Comparison of ENCODE assay signal across 8 mouse cellular contexts in genomic region chr2:150608872-150609560, GRCm38 (mm10). TPM values are rescaled to one million over a fixed set of nuclear protein-coding genes. Genes with fewer than 3 reads are reported as not detected.
DNase-seq lines count a peak whose midpoint lies in the region; ATAC-seq and TF ChIP-seq lines count a peak whose summit lies in the region.

No protein-coding gene starts in this region.

- ATAC-seq in G1E (ENCODE audit: extremely low read depth, insufficient number of reproducible peaks, low FRiP score, poor library complexity, severe bottlenecking) = peak; percentile 35; the same call in 1 of the 2 replicates
- ATAC-seq in erythroblast, adult 5-6 weeks (replicated peaks; ENCODE audit: low FRiP score, poor library complexity, severe bottlenecking) = peak; percentile 65
- ATAC-seq in liver, postnatal 0 days = peak; percentile 28
- ATAC-seq in neural tube, embryonic 13.5 days (ENCODE audit: low read depth) = peak; percentile 60

- H3K27ac ChIP-seq in liver, postnatal 0 days (ENCODE audit: low read depth) = peak overlapping the region; percentile 79
- peak overlapping the region; percentile 34 for H3K27ac ChIP-seq in neural tube, embryonic 13.5 days (replicated peaks)

- peak; percentile 27 for DNase-seq in G1E (ENCODE audit: low spot score)
- DNase-seq in brain, embryonic 14.5 days (ENCODE audit: low read depth) = peak; percentile 94
- peak; percentile 72 for DNase-seq in heart, postnatal 4 days
- DNase-seq in layer of hippocampus, adult 18-20 months (ENCODE audit: low spot score in 2 of 2) = peak; percentile 52 to 89
- peak; percentile 64 for DNase-seq in liver, postnatal 0 days
- DNase-seq in thymus, postnatal 10 days (ENCODE audit: low spot score in 2 of 2) = peak; percentile 14 to 64

- 1% methylated on average over 10 of the region's 10 CpGs for WGBS in liver, postnatal 0 days (ENCODE audit: insufficient replicate concordance)
- 3% methylated on average over 10 of the region's 10 CpGs for WGBS in neural tube, embryonic 13.5 days

- peaks cover 14% of the 10 kb centered on the region for H3K36me3 ChIP-seq in G1E (replicated peaks)
- no peaks in the 10 kb centered on the region for H3K36me3 ChIP-seq in liver, postnatal 0 days (replicated peaks; ENCODE audit: insufficient read depth, low read length)
- H3K36me3 ChIP-seq in neural tube, embryonic 13.5 days = no peaks in the 10 kb centered on the region

- TF ChIP-seq EP300 in liver, postnatal 0 days (IDR thresholded peaks at IDR 0.05; ENCODE audit: low read depth) = no peak

- no peaks in the 10 kb centered on the region for H3K9me3 ChIP-seq in G1E (replicated peaks)
- H3K9me3 ChIP-seq in liver, postnatal 0 days (ENCODE audit: low read length) = no peaks in the 10 kb centered on the region
- H3K9me3 ChIP-seq in neural tube, embryonic 13.5 days = no peaks in the 10 kb centered on the region

- peak overlapping the region; percentile 98 for H3K4me2 ChIP-seq in liver, postnatal 0 days (ENCODE audit: low read depth, low read length)
- peak overlapping the region; percentile 90 for H3K4me2 ChIP-seq in neural tube, embryonic 13.5 days

- peak overlapping the region; percentile 88 for H3K9ac ChIP-seq in liver, postnatal 0 days (replicated peaks)
- peak overlapping the region; percentile 48 for H3K9ac ChIP-seq in neural tube, embryonic 13.5 days

- no peaks in the 10 kb centered on the region for H3K27me3 ChIP-seq in G1E (ENCODE audit: insufficient read depth, low read length)
- H3K27me3 ChIP-seq in liver, postnatal 0 days (ENCODE audit: insufficient read depth, low read length) = no peaks in the 10 kb centered on the region
- H3K27me3 ChIP-seq in neural tube, embryonic 13.5 days = no peaks in the 10 kb centered on the region

- peak overlapping the region; percentile 98 for H3K4me3 ChIP-seq in G1E (ENCODE audit: low read depth, low read length)
- peak overlapping the region; percentile 94 for H3K4me3 ChIP-seq in liver, postnatal 0 days (ENCODE audit: low read depth, low read length)
- H3K4me3 ChIP-seq in neural tube, embryonic 13.5 days = peak overlapping the region; percentile 82

- H3K4me1 ChIP-seq in G1E (ENCODE audit: insufficient read depth, low read depth, low read length) = peaks cover 40% of the 10 kb centered on the region
- H3K4me1 ChIP-seq in liver, postnatal 0 days (ENCODE audit: insufficient read depth) = peaks cover 12% of the 10 kb centered on the region
- peaks cover 20% of the 10 kb centered on the region for H3K4me1 ChIP-seq in neural tube, embryonic 13.5 days (replicated peaks)

- TF ChIP-seq POLR2A in brain, embryonic 14.5 days (IDR thresholded peaks at IDR 0.05; ENCODE audit: borderline replicate concordance, extremely low read depth, insufficient read depth, insufficient read length, poor library complexity, severe bottlenecking) = no peak

- peak; percentile 69 for TF ChIP-seq CTCF in G1E (IDR thresholded peaks at IDR 0.05; ENCODE audit: low read depth, low read length)
- TF ChIP-seq CTCF in brain, embryonic 14.5 days (IDR thresholded peaks at IDR 0.05; ENCODE audit: borderline replicate concordance, extremely low read depth, insufficient read depth, insufficient read length) = peak; percentile 72; the same call in 1 of the 2 replicates
- TF ChIP-seq CTCF in liver, postnatal 0 days (IDR thresholded peaks at IDR 0.05; ENCODE audit: low read depth) = peak; percentile 94

RNA-seq across cellular contexts. Expression of gene Apmap, which starts 0.6 kb away (rescaled TPM):
- total RNA-seq in G1E (2014; fragmentation: Nextera tagmentation) (15.1 and 17.0 TPM in 2 replicates), G1E (2017) (31.5 and 32.3 TPM in 2 replicates)
- polyA plus RNA-seq in G1E (2012) = 37.7 and 55.2 TPM in 2 replicates
- 44.0 and 48.2 TPM in 2 replicates for polyA plus RNA-seq in brain, embryonic 14.5 days (2012; rRNA removed)
- 3.6 and 15.9 TPM in 2 replicates for total RNA-seq in erythroblast, adult 5-6 weeks (2015; ENCODE audit: low replicate concordance)
- 14.1 and 20.7 TPM in 2 replicates for total RNA-seq in erythroblast, adult 5-6 weeks (2017; ENCODE audit: low replicate concordance)
- total RNA-seq in heart, postnatal 4 days (2021) = 10 to 100 TPM; 33.5 to 37.6 TPM
- 10 to 100 TPM; 52.6 to 53.3 TPM for total RNA-seq in layer of hippocampus, adult 18-20 months (2021)
- polyA plus RNA-seq in liver, postnatal 0 days (2015; fragmentation: Nextera tagmentation; extraction: Ambion mirVana) = 38.4 and 46.0 TPM in 2 replicates
- polyA plus RNA-seq in neural tube, embryonic 13.5 days (2015; fragmentation: Nextera tagmentation; extraction: Ambion mirVana) = 44.5 and 46.2 TPM in 2 replicates

RNA-seq across cellular contexts. Expression of gene Cst7, which starts 38.8 kb away (rescaled TPM):
- not detected in 2 replicates for total RNA-seq in G1E (2014; fragmentation: Nextera tagmentation)
- 14.2 and 18.2 TPM in 2 replicates for total RNA-seq in G1E (2017)
- polyA plus RNA-seq in G1E (2012) = 0.22 and 0.24 TPM in 2 replicates
- 0.16 TPM in 1 of 2 replicates, not detected in the other for polyA plus RNA-seq in brain, embryonic 14.5 days (2012; rRNA removed)
- 45.9 and 54.5 TPM in 2 replicates for total RNA-seq in erythroblast, adult 5-6 weeks (2015; ENCODE audit: low replicate concordance)
- 40.1 and 48.2 TPM in 2 replicates for total RNA-seq in erythroblast, adult 5-6 weeks (2017; ENCODE audit: low replicate concordance)
- not detected for total RNA-seq in heart, postnatal 4 days (2021)
- under 1 TPM in 1 of 2 experiments, not detected in 1; 0.77 TPM for total RNA-seq in layer of hippocampus, adult 18-20 months (2021)
- 7.5 and 8.2 TPM in 2 replicates for polyA plus RNA-seq in liver, postnatal 0 days (2015; fragmentation: Nextera tagmentation; extraction: Ambion mirVana)
- 0.53 TPM in 1 of 2 replicates, not detected in the other for polyA plus RNA-seq in neural tube, embryonic 13.5 days (2015; fragmentation: Nextera tagmentation; extraction: Ambion mirVana)

RNA-seq across cellular contexts. Expression of gene Acss1, which starts 59.3 kb away (rescaled TPM):
- total RNA-seq in G1E (2014; fragmentation: Nextera tagmentation) (121 and 123 TPM in 2 replicates), G1E (2017) (67.3 and 75.9 TPM in 2 replicates)
- 24.8 and 42.1 TPM in 2 replicates for polyA plus RNA-seq in G1E (2012)
- polyA plus RNA-seq in brain, embryonic 14.5 days (2012; rRNA removed) = 22.8 and 28.0 TPM in 2 replicates
- total RNA-seq in erythroblast, adult 5-6 weeks (2015; ENCODE audit: low replicate concordance) = 6.3 and 12.1 TPM in 2 replicates
- 16.0 and 17.6 TPM in 2 replicates for total RNA-seq in erythroblast, adult 5-6 weeks (2017; ENCODE audit: low replicate concordance)
- total RNA-seq in heart, postnatal 4 days (2021) = 10 to 100 TPM; 26.7 to 27.3 TPM
- 10 to 100 TPM; 23.7 to 25.7 TPM for total RNA-seq in layer of hippocampus, adult 18-20 months (2021)
- 15.7 and 16.7 TPM in 2 replicates for polyA plus RNA-seq in liver, postnatal 0 days (2015; fragmentation: Nextera tagmentation; extraction: Ambion mirVana)
- polyA plus RNA-seq in neural tube, embryonic 13.5 days (2015; fragmentation: Nextera tagmentation; extraction: Ambion mirVana) = 17.7 and 18.4 TPM in 2 replicates

Comparison
In these comparisons a context has a peak if more than half of its experiments do, and no peak if none do; other contexts are left out.
1. Peak in every context shown above with its lines: DNase-seq, ATAC-seq, H3K4me3 ChIP-seq and H3K27ac ChIP-seq.
2. DNase-seq: peak in every context shown above with its lines; median percentile 94 in brain, embryonic 14.5 days; 72 in heart, postnatal 4 days; 70 in layer of hippocampus, adult 18-20 months; 64 in liver, postnatal 0 days; 39 in thymus, postnatal 10 days; 27 in G1E.